Comparison of ENCODE assay signal across 9 mouse cellular contexts in the genomic region with DNA sequence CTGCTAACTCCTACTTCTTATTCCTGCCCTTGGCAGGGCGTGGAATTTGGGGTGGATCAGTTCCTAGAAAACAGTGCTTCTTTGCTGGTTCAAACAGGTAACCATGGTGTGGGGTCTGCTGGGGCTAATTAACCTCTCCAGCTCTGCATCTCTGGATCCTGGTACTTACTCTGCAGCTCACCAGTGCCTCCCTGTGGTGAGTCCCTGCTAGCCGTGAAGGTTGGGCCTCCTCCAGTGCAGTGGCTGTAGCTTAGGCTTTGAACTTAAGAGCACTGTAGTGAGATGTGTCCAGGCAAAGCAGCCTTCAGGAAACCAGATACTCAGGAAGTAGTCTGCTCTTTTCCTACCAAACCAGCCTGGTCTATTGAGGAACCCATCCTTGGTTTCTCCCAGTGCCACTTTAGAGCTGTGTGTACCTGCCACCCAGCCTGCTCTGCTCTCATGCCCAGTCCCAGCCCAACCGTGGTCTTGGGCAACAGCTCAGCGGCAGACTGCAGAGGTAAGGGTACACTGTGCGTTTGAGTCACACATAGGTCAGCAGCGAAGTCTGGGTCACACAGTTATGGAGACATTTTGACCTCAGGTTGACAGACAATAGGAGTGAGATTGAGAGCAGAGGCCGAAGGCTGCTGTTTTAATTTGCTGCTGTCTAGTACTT.
DNase-seq lines count a peak whose midpoint lies in the region; ATAC-seq and TF ChIP-seq lines count a peak whose summit lies in the region.
"Had no signal": no experiment of that assay in that cellular context is flagged by ENCODE, and none has a peak within 500 bp of the region (broad histone marks: within the 10 kb centered on the region; RNA-seq: fewer than 3 reads in every experiment).

No protein-coding gene starts in this region.

- intact Hi-C loops in heart, postnatal 14 days (cut with DNase I): loop anchor here (1.0 to 5.0 kb wide), 5 partner anchors 46 to 167 kb away; a partner anchor contains a TSS

- DNase-seq in CD4-positive, CD25-positive, alpha-beta regulatory T cell, adult 2 months (ENCODE audit: low read depth, low spot score): peak; percentile 87
- DNase-seq in forebrain, embryonic 10.5 days (ENCODE audit: extremely low spot score, low spot score): peak; percentile 43
- DNase-seq in heart, postnatal 14 days: peak; percentile 78 to 84
- DNase-seq in kidney, postnatal 4 days: peak; percentile 86 to 89

- H3K9me3 ChIP-seq in forebrain, embryonic 10.5 days: no peaks in the 10 kb centered on the region
- H3K9me3 ChIP-seq in liver, embryonic 15.5 days (replicated peaks): no peaks in the 10 kb centered on the region
- no peaks in the 10 kb centered on the region for H3K9me3 ChIP-seq in neural tube, embryonic 14.5 days (ENCODE audit: control insufficient read depth, low read length)
- H3K9me3 ChIP-seq: embryonic facial prominence, embryonic 13.5 days had no signal

- H3K9ac ChIP-seq in liver, embryonic 15.5 days: no peak overlapping the region
- H3K9ac ChIP-seq in neural tube, embryonic 14.5 days (replicated peaks; ENCODE audit: low read depth, low read length): no peak overlapping the region
- H3K9ac ChIP-seq: embryonic facial prominence, embryonic 13.5 days had no signal

- H3K4me3 ChIP-seq in bone marrow, adult 2 months (replicated peaks; ENCODE audit: control insufficient read depth, low read depth, low read length): no peak overlapping the region
- H3K4me3 ChIP-seq in forebrain, embryonic 10.5 days: no peak overlapping the region
- no peak overlapping the region for H3K4me3 ChIP-seq in liver, embryonic 15.5 days (replicated peaks)
- no peak overlapping the region for H3K4me3 ChIP-seq in neural tube, embryonic 14.5 days (ENCODE audit: low read depth, low read length)
- no peak overlapping the region for H3K4me3 ChIP-seq in testis, adult 2 months (ENCODE audit: control insufficient read depth, low read depth, low read length)
- H3K4me3 ChIP-seq: embryonic facial prominence, embryonic 13.5 days had no signal

- no peaks in the 10 kb centered on the region for H3K36me3 ChIP-seq in forebrain, embryonic 10.5 days (replicated peaks)
- no peaks in the 10 kb centered on the region for H3K36me3 ChIP-seq in liver, embryonic 15.5 days (replicated peaks)
- no peaks in the 10 kb centered on the region for H3K36me3 ChIP-seq in neural tube, embryonic 14.5 days (ENCODE audit: control insufficient read depth, insufficient read depth, low read length)
- H3K36me3 ChIP-seq in testis, adult 2 months (ENCODE audit: control insufficient read depth, insufficient read depth, low read length): no peaks in the 10 kb centered on the region
- H3K36me3 ChIP-seq: embryonic facial prominence, embryonic 13.5 days had no signal

- ATAC-seq in liver, embryonic 15.5 days (ENCODE audit: insufficient read depth): 0 out of 2 replicates have a peak, but pooled peaks have one; percentile 36
- peak; percentile 78 for ATAC-seq in neural tube, embryonic 14.5 days (ENCODE audit: low read depth)

- peaks cover 2% of the 10 kb centered on the region for H3K4me1 ChIP-seq in bone marrow, adult 2 months (ENCODE audit: control insufficient read depth, insufficient read depth, low read length)
- no peaks in the 10 kb centered on the region for H3K4me1 ChIP-seq in forebrain, embryonic 10.5 days
- peaks cover 15% of the 10 kb centered on the region for H3K4me1 ChIP-seq in liver, embryonic 15.5 days (replicated peaks)
- H3K4me1 ChIP-seq in neural tube, embryonic 14.5 days (ENCODE audit: control insufficient read depth, insufficient read depth, low read length): no peaks in the 10 kb centered on the region
- no peaks in the 10 kb centered on the region for H3K4me1 ChIP-seq in testis, adult 2 months (ENCODE audit: control insufficient read depth, insufficient read depth, low read length)
- H3K4me1 ChIP-seq: embryonic facial prominence, embryonic 13.5 days had no signal

- no peak overlapping the region for H3K4me2 ChIP-seq in liver, embryonic 15.5 days
- no peak overlapping the region for H3K4me2 ChIP-seq in neural tube, embryonic 14.5 days (ENCODE audit: low read depth, low read length)
- H3K4me2 ChIP-seq: embryonic facial prominence, embryonic 13.5 days had no signal

- peak; percentile 97 for TF ChIP-seq CTCF in bone marrow, adult 2 months (IDR thresholded peaks at IDR 0.05; ENCODE audit: control insufficient read depth, insufficient read depth, low read length)
- TF ChIP-seq CTCF in testis, adult 2 months (IDR thresholded peaks at IDR 0.05; ENCODE audit: control insufficient read depth, insufficient read depth, insufficient replicate concordance, low read depth, low read length): peak; percentile 71; the same call in 1 of the 2 replicates

- 51% methylated on average over 7 of the region's 7 CpGs for WGBS in bone marrow, adult 2 months
- 67% methylated on average over 7 of the region's 7 CpGs for WGBS in forebrain, embryonic 10.5 days
- 46% methylated on average over 7 of the region's 7 CpGs for WGBS in liver, embryonic 15.5 days (ENCODE audit: insufficient replicate concordance)
- WGBS in neural tube, embryonic 14.5 days: 73% methylated on average over 7 of the region's 7 CpGs

- no peak overlapping the region for H3K27ac ChIP-seq in bone marrow, adult 2 months (ENCODE audit: control insufficient read depth, insufficient read depth, low read depth, low read length, poor library complexity)
- no peak overlapping the region for H3K27ac ChIP-seq in forebrain, embryonic 10.5 days
- H3K27ac ChIP-seq in liver, embryonic 15.5 days (replicated peaks): no peak overlapping the region
- H3K27ac ChIP-seq in neural tube, embryonic 14.5 days (ENCODE audit: low read depth, low read length): no peak overlapping the region
- H3K27ac ChIP-seq in testis, adult 2 months (ENCODE audit: control insufficient read depth, insufficient read depth, low read depth, low read length): no peak overlapping the region
- H3K27ac ChIP-seq: embryonic facial prominence, embryonic 13.5 days had no signal

- no peaks in the 10 kb centered on the region for H3K27me3 ChIP-seq in forebrain, embryonic 10.5 days (ENCODE audit: poor library complexity, severe bottlenecking)
- H3K27me3 ChIP-seq in liver, embryonic 15.5 days: no peaks in the 10 kb centered on the region
- H3K27me3 ChIP-seq in neural tube, embryonic 14.5 days (ENCODE audit: control insufficient read depth, insufficient read depth, low read length): no peaks in the 10 kb centered on the region
- H3K27me3 ChIP-seq in testis, adult 2 months (ENCODE audit: control insufficient read depth, insufficient read depth, low read length): no peaks in the 10 kb centered on the region
- H3K27me3 ChIP-seq: embryonic facial prominence, embryonic 13.5 days had no signal

- no peak for TF ChIP-seq POLR2A in bone marrow, adult 2 months (IDR thresholded peaks at IDR 0.05; ENCODE audit: borderline replicate concordance, control insufficient read depth, low read depth, low read length)
- TF ChIP-seq POLR2A in testis, adult 2 months (IDR thresholded peaks at IDR 0.05; ENCODE audit: control insufficient read depth, low read depth, low read length): no peak
